Mouse (Mus musculus): ENCODE results near the gene Lrrfip2. TPM values are rescaled to one million over a fixed set of nuclear protein-coding genes. Genes with fewer than 3 reads are reported as not detected.
A peak's percentile ranks its signal among the peaks of the same experiment; 100 is the strongest.

The Lrrfip2 gene
- polyA plus RNA-seq, 1 experiment from 2014 or later, result 42.1 TPM

- Histone ChIP-seq H3K27ac (ENCODE audit: low read length) (no peak overlapping the region), H3K4me1 (replicated peaks; ENCODE audit: control insufficient read depth, insufficient read depth, low read length) (no peaks in the 10 kb centered on the region), H3K9me3 (ENCODE audit: control insufficient read depth, low read length) (no peaks in the 10 kb centered on the region; the same call in 1 of the 2 replicates), H3K36me3 (ENCODE audit: control insufficient read depth, insufficient read depth, low read length) (no peaks in the 10 kb centered on the region; the same call in 1 of the 2 replicates), H3K4me3 (ENCODE audit: low read length) (no peak overlapping the region), H3K4me2 (ENCODE audit: low read depth, low read length) (no peak overlapping the region), H3K9ac (ENCODE audit: low read length) (no peak overlapping the region), H3K27me3 (ENCODE audit: control insufficient read depth, insufficient read depth, low read depth, low read length) (no peaks in the 10 kb centered on the region)
- no peak for ATAC-seq (ENCODE audit: low read depth)
- WGBS, result 42% methylated on average over 4 of the region's 4 CpGs
Observed at GRCm38 (mm10) chr9:111166612-111167011, 49.2 kb downstream of the Lrrfip2 start.

DNA sequence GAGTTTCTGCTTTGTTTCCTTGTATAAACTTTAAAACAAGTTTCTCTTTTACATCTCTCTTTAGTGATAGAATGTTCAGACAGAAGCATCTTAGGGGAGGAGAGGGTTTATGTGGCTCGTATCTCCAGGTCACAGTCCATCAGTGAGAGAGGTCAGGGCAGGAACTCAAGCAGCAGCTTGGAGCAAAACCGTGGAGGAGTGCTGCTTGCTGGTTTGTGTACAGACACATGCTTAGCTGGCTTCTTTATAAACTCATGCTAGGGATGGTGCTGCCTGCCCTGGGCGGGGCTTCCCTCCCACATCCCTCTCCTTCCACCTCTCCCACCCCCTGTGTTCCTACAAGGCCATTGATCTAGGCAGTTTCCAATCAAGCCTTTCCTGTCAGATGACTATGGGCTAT is 53.0 kb downstream of the Lrrfip2 start:
- ATAC-seq (ENCODE audit: low read depth), result no peak
- H3K36me3 ChIP-seq (ENCODE audit: control insufficient read depth, insufficient read depth, low read length), result no peaks in the 10 kb centered on the region
- H3K9me3 ChIP-seq (ENCODE audit: control insufficient read depth, low read length), result no peaks in the 10 kb centered on the region
- H3K27me3 ChIP-seq (ENCODE audit: control insufficient read depth, insufficient read depth, low read depth, low read length), result no peaks in the 10 kb centered on the region
- H3K4me1 ChIP-seq (replicated peaks; ENCODE audit: control insufficient read depth, insufficient read depth, low read length), result no peaks in the 10 kb centered on the region
- H3K27ac ChIP-seq (ENCODE audit: low read length), result no peak overlapping the region
- 25% methylated on average over 3 of the region's 3 CpGs for WGBS
- H3K4me3 ChIP-seq (ENCODE audit: low read length), result no peak overlapping the region
- no peak overlapping the region for H3K9ac ChIP-seq (ENCODE audit: low read length)
- no peak overlapping the region for H3K4me2 ChIP-seq (ENCODE audit: low read depth, low read length)

DNA sequence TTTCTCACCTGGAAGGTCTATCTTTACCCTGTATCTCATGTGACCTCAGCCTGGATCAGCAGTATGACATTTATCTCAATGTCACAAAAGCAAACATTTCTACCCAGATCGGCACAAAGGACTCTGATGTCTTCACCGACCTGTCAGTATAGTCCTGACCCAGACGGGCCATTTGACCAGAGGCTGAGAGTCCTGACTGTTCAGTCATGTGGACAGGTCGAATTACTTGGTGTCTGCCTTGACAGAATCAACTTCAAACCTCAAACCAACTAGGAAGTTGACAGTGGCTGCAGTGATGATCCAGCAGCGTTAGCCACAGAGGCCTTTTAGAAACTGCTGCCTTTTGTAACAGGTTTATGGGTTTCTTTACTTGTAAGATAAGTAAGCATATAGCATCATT is 56.7 kb downstream of the Lrrfip2 start:
- Histone ChIP-seq H3K4me3 (ENCODE audit: low read length) (no peak overlapping the region), H3K27ac (ENCODE audit: low read length) (no peak overlapping the region), H3K4me2 (ENCODE audit: low read depth, low read length) (no peak overlapping the region), H3K4me1 (replicated peaks; ENCODE audit: control insufficient read depth, insufficient read depth, low read length) (no peaks in the 10 kb centered on the region), H3K9me3 (ENCODE audit: control insufficient read depth, low read length) (no peaks in the 10 kb centered on the region), H3K27me3 (ENCODE audit: control insufficient read depth, insufficient read depth, low read depth, low read length) (no peaks in the 10 kb centered on the region), H3K36me3 (ENCODE audit: control insufficient read depth, insufficient read depth, low read length) (no peaks in the 10 kb centered on the region), H3K9ac (ENCODE audit: low read length) (no peak overlapping the region)
- ATAC-seq (ENCODE audit: low read depth), result no peak
- 22% methylated on average over 5 of the region's 5 CpGs for WGBS

DNA sequence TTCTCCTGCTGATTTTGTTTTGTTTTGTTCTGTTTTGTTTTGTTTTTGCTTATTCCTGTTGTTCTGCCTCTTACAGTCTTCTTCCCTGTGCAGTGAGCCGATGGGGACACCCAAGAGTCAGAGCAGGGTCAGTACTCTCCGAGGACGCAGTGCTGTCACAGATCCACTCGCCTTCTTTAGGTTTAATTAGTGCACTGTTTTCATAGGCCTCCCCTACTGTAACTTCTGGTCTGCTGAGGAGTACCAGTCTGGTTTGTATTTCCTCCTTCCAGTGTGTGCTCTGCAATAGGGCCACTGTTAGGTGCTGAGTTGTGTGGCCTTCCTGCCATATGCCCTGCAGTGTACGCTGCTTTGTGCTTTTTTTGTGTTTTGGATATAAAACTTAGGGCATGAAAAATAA is 61.6 kb downstream of the Lrrfip2 start:
- Histone ChIP-seq H3K27me3 (ENCODE audit: control insufficient read depth, insufficient read depth, low read depth, low read length) (no peaks in the 10 kb centered on the region), H3K36me3 (ENCODE audit: control insufficient read depth, insufficient read depth, low read length) (no peaks in the 10 kb centered on the region), H3K9ac (ENCODE audit: low read length) (no peak overlapping the region), H3K4me1 (replicated peaks; ENCODE audit: control insufficient read depth, insufficient read depth, low read length) (no peaks in the 10 kb centered on the region), H3K27ac (ENCODE audit: low read length) (no peak overlapping the region), H3K9me3 (ENCODE audit: control insufficient read depth, low read length) (no peaks in the 10 kb centered on the region), H3K4me3 (ENCODE audit: low read length) (no peak overlapping the region), H3K4me2 (ENCODE audit: low read depth, low read length) (no peak overlapping the region)
- WGBS, result 79% methylated on average over 5 of the region's 5 CpGs
- no peak for ATAC-seq (ENCODE audit: low read depth)

- Histone ChIP-seq H3K4me3 (ENCODE audit: low read length) (no peak overlapping the region), H3K36me3 (ENCODE audit: control insufficient read depth, insufficient read depth, low read length) (no peaks in the 10 kb centered on the region), H3K4me2 (ENCODE audit: low read depth, low read length) (no peak overlapping the region), H3K4me1 (replicated peaks; ENCODE audit: control insufficient read depth, insufficient read depth, low read length) (no peaks in the 10 kb centered on the region), H3K9me3 (ENCODE audit: control insufficient read depth, low read length) (no peaks in the 10 kb centered on the region), H3K27me3 (ENCODE audit: control insufficient read depth, insufficient read depth, low read depth, low read length) (no peaks in the 10 kb centered on the region), H3K27ac (ENCODE audit: low read length) (no peak overlapping the region), H3K9ac (ENCODE audit: low read length) (no peak overlapping the region)
- 58% methylated on average over 3 of the region's 3 CpGs for WGBS
- ATAC-seq (ENCODE audit: low read depth), result no peak
Observed at GRCm38 (mm10) chr9:111182176-111182575, 64.8 kb downstream of the Lrrfip2 start.

- Histone ChIP-seq H3K4me2 (ENCODE audit: low read depth, low read length) (no peak overlapping the region), H3K27me3 (ENCODE audit: control insufficient read depth, insufficient read depth, low read depth, low read length) (no peaks in the 10 kb centered on the region), H3K9me3 (ENCODE audit: control insufficient read depth, low read length) (no peaks in the 10 kb centered on the region), H3K4me3 (ENCODE audit: low read length) (no peak overlapping the region), H3K27ac (ENCODE audit: low read length) (no peak overlapping the region), H3K9ac (ENCODE audit: low read length) (no peak overlapping the region), H3K4me1 (replicated peaks; ENCODE audit: control insufficient read depth, insufficient read depth, low read length) (no peaks in the 10 kb centered on the region), H3K36me3 (ENCODE audit: control insufficient read depth, insufficient read depth, low read length) (peaks cover 4% of the 10 kb centered on the region; the same call in 1 of the 2 replicates)
- 46% methylated on average over 4 of the region's 4 CpGs for WGBS
- no peak for ATAC-seq (ENCODE audit: low read depth)
Observed at GRCm38 (mm10) chr9:111184929-111185328, 67.5 kb downstream of the Lrrfip2 start.

DNA sequence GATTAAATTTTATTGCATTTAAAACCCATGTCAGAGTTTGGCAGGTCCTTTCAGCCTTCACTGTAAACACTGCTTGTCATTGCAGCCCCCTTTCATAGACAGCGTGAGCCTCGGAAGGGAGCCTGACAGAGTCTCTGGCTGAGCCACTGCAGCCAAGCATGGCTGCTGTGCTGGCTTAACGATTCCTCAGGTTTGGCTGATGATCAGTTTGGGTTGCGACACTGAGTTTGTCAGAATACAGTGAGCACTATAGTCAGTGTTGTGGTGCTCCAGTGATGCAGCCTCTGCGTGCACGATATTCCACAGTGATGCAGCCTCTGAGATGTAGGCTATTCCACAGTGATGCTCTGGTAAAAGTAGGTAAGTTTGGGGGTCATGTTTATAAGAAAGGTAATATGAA is 69.5 kb downstream of the Lrrfip2 start:
- WGBS, result 77% methylated on average over 6 of the region's 6 CpGs

DNA sequence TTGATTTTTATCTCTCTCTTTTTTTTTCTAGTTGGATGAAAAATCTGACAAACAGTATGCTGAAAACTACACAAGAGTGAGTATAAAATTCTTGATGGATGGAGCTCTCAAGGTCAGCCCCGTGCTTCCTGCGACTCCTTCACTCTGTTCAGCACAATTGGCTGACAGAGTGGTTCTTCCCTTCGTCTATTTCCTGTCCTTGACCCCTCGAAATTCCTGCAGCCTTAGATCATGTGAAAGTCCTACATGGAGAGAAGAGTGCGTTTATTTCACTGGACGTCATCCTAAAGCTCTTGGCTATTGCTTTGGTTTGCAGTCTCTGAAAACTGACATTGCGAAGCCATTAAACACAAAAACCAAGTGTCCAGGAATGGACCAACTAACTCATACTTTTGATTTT is 71.3 kb downstream of the Lrrfip2 start:
- no peak overlapping the region for H3K4me3 ChIP-seq (ENCODE audit: low read length)
- WGBS, result 42% methylated on average over 7 of the region's 7 CpGs
- H3K36me3 ChIP-seq (ENCODE audit: control insufficient read depth, insufficient read depth, low read length), result peaks cover 4% of the 10 kb centered on the region; the same call in 1 of the 2 replicates
- H3K9me3 ChIP-seq (ENCODE audit: control insufficient read depth, low read length), result no peaks in the 10 kb centered on the region
- H3K9ac ChIP-seq (ENCODE audit: low read length), result no peak overlapping the region
- H3K27ac ChIP-seq (ENCODE audit: low read length), result no peak overlapping the region
- no peak for ATAC-seq (ENCODE audit: low read depth)
- no peaks in the 10 kb centered on the region for H3K27me3 ChIP-seq (ENCODE audit: control insufficient read depth, insufficient read depth, low read depth, low read length)
- no peak overlapping the region for H3K4me2 ChIP-seq (ENCODE audit: low read depth, low read length)
- no peaks in the 10 kb centered on the region for H3K4me1 ChIP-seq (replicated peaks; ENCODE audit: control insufficient read depth, insufficient read depth, low read length)

More for the DNA sequence above, 69.5 kb downstream of the Lrrfip2 start:
- Histone ChIP-seq H3K27me3 (ENCODE audit: control insufficient read depth, insufficient read depth, low read depth, low read length) (no peaks in the 10 kb centered on the region), H3K4me2 (ENCODE audit: low read depth, low read length) (no peak overlapping the region), H3K9ac (ENCODE audit: low read length) (no peak overlapping the region), H3K36me3 (ENCODE audit: control insufficient read depth, insufficient read depth, low read length) (peaks cover 4% of the 10 kb centered on the region; the same call in 1 of the 2 replicates), H3K9me3 (ENCODE audit: control insufficient read depth, low read length) (no peaks in the 10 kb centered on the region), H3K27ac (ENCODE audit: low read length) (no peak overlapping the region), H3K4me3 (ENCODE audit: low read length) (no peak overlapping the region), H3K4me1 (replicated peaks; ENCODE audit: control insufficient read depth, insufficient read depth, low read length) (no peaks in the 10 kb centered on the region)
- no peak for ATAC-seq (ENCODE audit: low read depth)

DNA sequence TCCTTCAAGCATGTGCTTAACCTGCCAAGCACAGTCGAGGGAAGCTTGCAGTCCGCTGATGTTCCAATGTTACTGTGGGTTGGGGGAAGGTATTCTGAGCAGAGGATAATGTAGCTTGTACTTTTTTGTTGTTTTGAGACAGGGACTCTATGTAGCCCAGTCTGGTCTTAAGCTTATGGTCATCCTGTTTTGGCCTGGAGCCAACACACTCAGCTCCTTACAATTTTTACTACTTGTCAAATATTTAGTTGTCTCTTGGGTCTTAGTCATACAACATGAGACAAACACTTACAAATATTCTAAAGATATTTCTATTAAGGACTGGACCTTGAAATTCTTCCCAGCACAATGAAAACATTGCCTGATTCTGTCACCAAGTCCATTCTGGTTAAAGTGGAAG is 75.8 kb downstream of the Lrrfip2 start:
- WGBS, result 87% methylated on average over 2 of the region's 2 CpGs
- no peaks in the 10 kb centered on the region for H3K27me3 ChIP-seq (ENCODE audit: control insufficient read depth, insufficient read depth, low read depth, low read length)
- H3K4me1 ChIP-seq (replicated peaks; ENCODE audit: control insufficient read depth, insufficient read depth, low read length), result peaks cover 4% of the 10 kb centered on the region; the same call in 1 of the 2 replicates
- H3K4me2 ChIP-seq (ENCODE audit: low read depth, low read length), result no peak overlapping the region
- no peak for ATAC-seq (ENCODE audit: low read depth)
- H3K9me3 ChIP-seq (ENCODE audit: control insufficient read depth, low read length), result no peaks in the 10 kb centered on the region
- H3K36me3 ChIP-seq (ENCODE audit: control insufficient read depth, insufficient read depth, low read length), result peaks cover 4% of the 10 kb centered on the region; the same call in 1 of the 2 replicates
- no peak overlapping the region for H3K4me3 ChIP-seq (ENCODE audit: low read length)
- H3K9ac ChIP-seq (ENCODE audit: low read length), result no peak overlapping the region
- no peak overlapping the region for H3K27ac ChIP-seq (ENCODE audit: low read length)

- peaks cover 4% of the 10 kb centered on the region; the same call in 1 of the 2 replicates for H3K4me1 ChIP-seq (replicated peaks; ENCODE audit: control insufficient read depth, insufficient read depth, low read length)
- H3K4me2 ChIP-seq (ENCODE audit: low read depth, low read length), result no peak overlapping the region
- 0 out of 2 replicates have a peak, but pooled peaks have one; percentile 34 for ATAC-seq (ENCODE audit: low read depth)
- no peaks in the 10 kb centered on the region; the same call in 1 of the 2 replicates for H3K36me3 ChIP-seq (ENCODE audit: control insufficient read depth, insufficient read depth, low read length)
- no peak overlapping the region for H3K9ac ChIP-seq (ENCODE audit: low read length)
- 82% methylated on average over 3 of the region's 3 CpGs for WGBS
- no peak overlapping the region for H3K27ac ChIP-seq (ENCODE audit: low read length)
- H3K4me3 ChIP-seq (ENCODE audit: low read length), result no peak overlapping the region
- H3K27me3 ChIP-seq (ENCODE audit: control insufficient read depth, insufficient read depth, low read depth, low read length), result no peaks in the 10 kb centered on the region
- H3K9me3 ChIP-seq (ENCODE audit: control insufficient read depth, low read length), result no peaks in the 10 kb centered on the region
Observed at GRCm38 (mm10) chr9:111197116-111197515, 79.7 kb downstream of the Lrrfip2 start.
